ENCODE assay signal across 23 mouse cellular contexts in genomic region chr6:55437919-55438318, GRCm38 (mm10). TPM values are rescaled to one million over a fixed set of nuclear protein-coding genes. Genes with fewer than 3 reads are reported as not detected.
DNase-seq lines count a peak whose midpoint lies in the region; ATAC-seq lines count a peak whose summit lies in the region.
"Had no signal": no experiment of that assay in that cellular context is flagged by ENCODE, and none has a peak within 500 bp of the region (broad histone marks: within the 10 kb centered on the region; RNA-seq: fewer than 3 reads in every experiment).

No protein-coding gene starts in this region.

- intact Hi-C loops in gastrocnemius, postnatal 36 days (cut with DNase I): no loop called here

- no peak overlapping the region for H3K4me3 ChIP-seq in forebrain, embryonic 11.5 days (ENCODE audit: low read depth, low read length)
- no peak overlapping the region for H3K4me3 ChIP-seq in forebrain, embryonic 15.5 days
- H3K4me3 ChIP-seq: embryonic facial prominence, embryonic 15.5 days; heart, embryonic 15.5 days; limb, embryonic 15.5 days; midbrain, embryonic 13.5 days; neural tube, embryonic 15.5 days had no signal

- peaks cover 2% of the 10 kb centered on the region; the same call in 1 of the 2 replicates for H3K27me3 ChIP-seq in forebrain, embryonic 11.5 days (ENCODE audit: control insufficient read depth, insufficient read depth, low read length)
- H3K27me3 ChIP-seq in forebrain, embryonic 15.5 days: no peaks in the 10 kb centered on the region
- H3K27me3 ChIP-seq: embryonic facial prominence, embryonic 15.5 days; limb, embryonic 15.5 days; midbrain, embryonic 13.5 days; neural tube, embryonic 15.5 days had no signal

- no peak overlapping the region for H3K9ac ChIP-seq in forebrain, embryonic 11.5 days (ENCODE audit: low read length)
- no peak overlapping the region for H3K9ac ChIP-seq in forebrain, embryonic 15.5 days (replicated peaks)
- H3K9ac ChIP-seq: embryonic facial prominence, embryonic 15.5 days; heart, embryonic 15.5 days; limb, embryonic 15.5 days; midbrain, embryonic 13.5 days; neural tube, embryonic 15.5 days had no signal

- DNase-seq in forebrain, embryonic 11.5 days (ENCODE audit: low spot score): peak; percentile 21
- DNase-seq in 3134 (ENCODE audit: extremely low read depth, insufficient read length, low spot score) (peak; percentile 57), MN1 (ENCODE audit: low spot score) (peak; percentile 23)
- DNase-seq in testis, postnatal 14 days (ENCODE audit: low spot score): no peak
- no peak for DNase-seq in gastrocnemius, postnatal 36 days
- no peak for DNase-seq in thymus, postnatal 14 days
- DNase-seq: adrenal gland, adult 8-10 months; cerebellum, adult 9-10 months; gastrocnemius, postnatal 14 days; heart, postnatal 36 days; kidney, postnatal 36 days; thymus, adult 2 months had no signal

- ATAC-seq in forebrain, embryonic 11.5 days (replicated peaks; ENCODE audit: low FRiP score): no peak
- no peak for ATAC-seq in forebrain, embryonic 15.5 days (replicated peaks)
- ATAC-seq in granulocyte monocyte progenitor cell, adult 5-6 weeks (replicated peaks; ENCODE audit: poor library complexity, severe bottlenecking): peak; percentile 76
- ATAC-seq: forebrain, embryonic 16.5 days; hindbrain, postnatal 0 days; intestine, embryonic 16.5 days; midbrain, embryonic 13.5 days had no signal

- H3K9me3 ChIP-seq in forebrain, embryonic 11.5 days (ENCODE audit: control insufficient read depth, low read length): no peaks in the 10 kb centered on the region
- H3K9me3 ChIP-seq in forebrain, embryonic 15.5 days: no peaks in the 10 kb centered on the region
- H3K9me3 ChIP-seq: embryonic facial prominence, embryonic 15.5 days; heart, embryonic 15.5 days; limb, embryonic 15.5 days; midbrain, embryonic 13.5 days; neural tube, embryonic 15.5 days had no signal

- no peaks in the 10 kb centered on the region for H3K36me3 ChIP-seq in forebrain, embryonic 11.5 days (ENCODE audit: control insufficient read depth, insufficient read depth, low read length)
- no peaks in the 10 kb centered on the region for H3K36me3 ChIP-seq in forebrain, embryonic 15.5 days
- H3K36me3 ChIP-seq: embryonic facial prominence, embryonic 15.5 days; heart, embryonic 15.5 days; limb, embryonic 15.5 days; midbrain, embryonic 13.5 days; neural tube, embryonic 15.5 days had no signal

- H3K27ac ChIP-seq in forebrain, embryonic 11.5 days (ENCODE audit: low read depth, low read length): no peak overlapping the region
- H3K27ac ChIP-seq in forebrain, embryonic 15.5 days (replicated peaks): no peak overlapping the region
- H3K27ac ChIP-seq: embryonic facial prominence, embryonic 15.5 days; heart, embryonic 15.5 days; hindbrain, postnatal 0 days; limb, embryonic 15.5 days; macrophage; midbrain, embryonic 13.5 days; neural tube, embryonic 15.5 days had no signal

- H3K4me2 ChIP-seq in forebrain, embryonic 11.5 days (ENCODE audit: low read depth, low read length, severe bottlenecking): no peak overlapping the region
- no peak overlapping the region for H3K4me2 ChIP-seq in forebrain, embryonic 15.5 days (replicated peaks)
- H3K4me2 ChIP-seq: embryonic facial prominence, embryonic 15.5 days; heart, embryonic 15.5 days; limb, embryonic 15.5 days; midbrain, embryonic 13.5 days; neural tube, embryonic 15.5 days had no signal

- WGBS in forebrain, embryonic 11.5 days: 55% methylated on average over 3 of the region's 3 CpGs
- 57% methylated on average over 3 of the region's 3 CpGs for WGBS in forebrain, embryonic 15.5 days

- peaks cover 5% of the 10 kb centered on the region for H3K4me1 ChIP-seq in forebrain, embryonic 11.5 days (replicated peaks; ENCODE audit: control insufficient read depth, insufficient read depth, low read length)
- peaks cover 29% of the 10 kb centered on the region for H3K4me1 ChIP-seq in forebrain, embryonic 15.5 days
- H3K4me1 ChIP-seq: limb, embryonic 15.5 days had no signal

RNA-seq across cellular contexts. Expression of gene Adcyap1r1, which starts 13.9 kb away (rescaled TPM):
- 7.9 and 8.9 TPM in 2 replicates for polyA plus RNA-seq in forebrain, embryonic 11.5 days (2014; fragmentation: Nextera tagmentation; extraction: Ambion mirVana)
- 31.5 and 32.1 TPM in 2 replicates for polyA plus RNA-seq in forebrain, embryonic 15.5 days (2015; fragmentation: Nextera tagmentation; extraction: Ambion mirVana)
- 1.6 TPM in 1 of 2 replicates, not detected in the other for total RNA-seq in granulocyte monocyte progenitor cell, adult 5-6 weeks (2014; fragmentation: Nextera tagmentation)
- total RNA-seq in granulocyte monocyte progenitor cell, adult 5-6 weeks (2017): not detected in 2 replicates
- total RNA-seq in gastrocnemius, postnatal 36 days (2021): 1 to 10 TPM in 1 of 2 experiments, under 1 TPM in 1; 0.86 to 1.6 TPM
- polyA plus RNA-seq: macrophage had no signal

Comparison
In these comparisons a context has a peak if more than half of its experiments do, and no peak if none do; other contexts are left out.
1. DNase-seq: peak in forebrain, embryonic 11.5 days (single experiment), 3134 (single experiment) and MN1 (single experiment); none in testis, postnatal 14 days (single experiment), gastrocnemius, postnatal 36 days (0 of 2) and thymus, postnatal 14 days (single experiment).